Mouse (Mus musculus): Measurements from ENCODE around the gene Tbx2.
A peak's percentile ranks its signal among the peaks of the same experiment; 100 is the strongest.

Tbx2 gene

DNA sequence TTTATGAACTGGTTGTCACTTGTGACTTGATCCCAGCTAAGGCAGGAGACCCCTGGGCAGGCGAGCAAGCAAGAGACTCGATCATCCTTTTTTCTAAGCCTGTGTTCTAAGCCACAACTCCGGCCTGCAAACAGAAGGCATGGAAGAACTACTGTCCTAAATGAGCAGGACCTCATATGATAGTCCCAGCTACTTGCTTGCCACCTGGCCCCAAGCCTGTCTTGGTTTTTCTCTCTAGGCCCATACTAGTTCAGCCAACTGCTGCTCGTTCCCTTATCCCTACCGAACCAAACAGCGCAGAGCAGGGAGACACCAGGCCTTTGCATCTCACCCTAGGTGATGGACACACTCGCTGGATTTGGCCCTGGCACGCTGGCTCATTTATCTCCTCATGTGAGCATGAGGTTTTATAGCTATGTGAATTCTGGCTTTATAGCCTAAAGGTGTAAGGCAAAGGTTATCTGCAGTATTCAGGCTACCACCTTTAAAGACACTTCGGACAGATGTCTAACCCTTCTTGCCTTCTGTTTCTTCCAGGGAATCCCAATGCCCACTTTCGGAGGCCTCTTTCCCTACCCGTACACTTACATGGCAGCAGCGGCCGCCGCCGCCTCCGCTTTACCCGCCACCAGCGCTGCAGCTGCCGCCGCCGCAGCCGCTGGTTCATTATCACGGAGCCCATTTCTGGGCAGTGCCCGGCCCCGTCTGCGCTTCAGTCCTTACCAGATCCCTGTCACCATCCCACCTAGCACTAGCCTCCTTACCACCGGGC is 7.9 kb downstream of the Tbx2 start:
- no peak for DNase-seq (ENCODE audit: low spot score in 2 of 2)

DNA sequence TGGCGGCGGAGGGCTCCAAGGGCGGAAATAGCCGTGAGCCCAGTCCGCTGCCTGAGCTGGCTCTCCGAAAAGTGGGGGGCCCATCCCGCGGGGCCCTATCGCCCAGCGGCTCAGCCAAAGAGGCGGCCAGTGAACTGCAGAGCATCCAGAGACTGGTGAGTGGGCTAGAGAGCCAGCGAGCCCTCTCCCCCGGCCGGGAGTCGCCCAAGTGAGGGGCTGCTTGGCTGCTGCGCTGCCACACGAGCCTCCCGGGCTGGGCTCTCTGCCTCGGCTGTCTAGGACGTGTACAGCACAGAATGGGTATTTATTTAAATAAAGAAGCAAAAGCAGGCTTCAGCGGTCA is 8.4 kb downstream of the Tbx2 start:
- DNase-seq (ENCODE audit: low spot score in 2 of 2), result no peak

- no peak for DNase-seq (ENCODE audit: low spot score in 2 of 2)
These were observed 8.9 kb downstream of the Tbx2 start for GRCm38 (mm10) chr11:85841211-85841681.

- peak in 1 of 2 experiments; percentile 65 for DNase-seq (ENCODE audit: low spot score in 2 of 2)
These were observed 9.6 kb downstream of the Tbx2 start for GRCm38 (mm10) chr11:85841980-85842379.

- DNase-seq (ENCODE audit: low spot score in 2 of 2), result no peak
These were observed 10.4 kb downstream of the Tbx2 start for GRCm38 (mm10) chr11:85842596-85843346.

DNA sequence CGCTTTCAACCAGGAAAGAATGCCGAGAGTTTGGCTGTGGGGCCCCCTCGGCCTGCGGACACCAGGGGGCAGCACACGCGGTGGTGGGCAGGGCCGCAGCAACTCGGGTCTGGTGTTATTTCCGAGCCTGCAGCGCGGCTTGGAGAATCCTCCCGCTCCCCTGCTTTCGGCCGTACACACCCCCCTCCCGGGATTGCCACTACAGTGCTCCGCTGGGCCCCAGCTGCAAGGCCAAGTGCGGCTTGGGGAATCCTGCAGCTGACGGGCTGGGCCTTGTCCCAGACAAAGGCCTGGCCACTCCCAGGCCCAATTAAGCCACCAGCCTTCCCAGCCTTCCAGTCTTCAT is 11.0 kb downstream of the Tbx2 start:
- peak; percentile 83 to 86 for DNase-seq (ENCODE audit: low spot score in 2 of 2)

DNA sequence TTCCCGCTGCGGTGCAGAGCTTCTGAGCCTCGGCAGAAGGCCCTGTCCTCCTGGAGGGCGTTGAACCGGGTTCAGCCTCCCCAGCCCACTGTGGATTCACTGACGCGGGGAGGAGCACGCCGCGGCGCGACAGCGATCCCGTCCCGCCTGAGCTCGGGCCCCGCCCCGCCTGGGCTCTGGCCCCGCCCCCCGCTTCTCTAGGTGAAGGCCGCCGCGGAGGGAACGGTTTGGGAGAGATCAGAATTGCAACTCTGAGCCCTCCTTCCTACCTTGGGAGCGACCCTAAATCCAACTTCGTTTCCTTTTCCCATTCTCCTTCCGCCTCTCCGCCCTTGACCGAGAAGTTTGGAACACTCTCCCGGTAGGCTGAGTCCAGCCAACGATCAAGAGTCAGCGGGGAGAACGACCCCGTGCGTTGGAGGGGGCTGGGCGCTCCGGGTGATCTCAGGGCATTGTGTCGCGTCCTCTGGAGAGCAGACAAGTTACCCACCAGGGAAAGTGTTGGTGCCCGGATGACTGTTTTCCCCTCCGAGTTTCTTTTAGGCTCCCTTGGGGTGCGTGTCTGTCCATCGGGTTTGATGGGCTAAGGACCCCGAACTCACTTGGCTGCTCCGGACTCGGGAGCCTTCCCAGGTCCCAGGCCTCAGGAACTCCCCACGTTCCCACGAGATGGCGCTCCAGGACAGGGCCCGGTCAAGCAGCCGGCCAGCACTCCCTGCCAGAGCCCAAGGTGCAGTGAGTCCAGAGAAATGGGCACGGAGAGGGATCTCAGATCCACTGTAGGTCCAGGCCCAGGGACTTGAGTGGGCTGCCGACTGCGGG is 12.0 kb downstream of the Tbx2 start:
- peak; percentile 84 to 88 for DNase-seq (ENCODE audit: low spot score in 2 of 2)

- DNase-seq (ENCODE audit: low spot score in 2 of 2), result no peak
These were observed 12.6 kb downstream of the Tbx2 start for GRCm38 (mm10) chr11:85844971-85845370.

DNA sequence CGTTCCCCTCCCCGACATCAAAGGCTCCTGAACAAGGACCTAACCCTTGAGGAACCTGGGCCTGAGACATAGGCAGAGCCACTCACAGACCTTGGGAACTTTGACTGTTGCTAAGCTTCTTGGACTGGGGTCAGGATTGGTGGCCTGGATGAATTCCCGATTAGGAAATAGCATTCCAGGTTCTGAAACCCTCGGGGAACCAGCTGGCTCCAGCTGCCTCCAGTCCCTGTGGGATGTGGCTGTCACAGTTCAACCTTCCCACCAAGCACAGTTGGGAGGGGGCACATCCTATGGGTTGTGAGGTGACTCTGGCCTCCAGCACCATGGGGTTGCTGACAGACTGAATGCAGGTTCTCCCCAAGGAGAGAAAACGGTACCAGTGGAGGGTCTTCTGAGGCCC is 13.6 kb downstream of the Tbx2 start:
- peak; percentile 65 to 75 for DNase-seq (ENCODE audit: low spot score in 2 of 2)

GRCm38 (mm10) chr11:85846509-85846908 is 14.2 kb downstream of the Tbx2 start:
- DNase-seq (ENCODE audit: low spot score in 2 of 2), result peak; percentile 77 to 88

DNA sequence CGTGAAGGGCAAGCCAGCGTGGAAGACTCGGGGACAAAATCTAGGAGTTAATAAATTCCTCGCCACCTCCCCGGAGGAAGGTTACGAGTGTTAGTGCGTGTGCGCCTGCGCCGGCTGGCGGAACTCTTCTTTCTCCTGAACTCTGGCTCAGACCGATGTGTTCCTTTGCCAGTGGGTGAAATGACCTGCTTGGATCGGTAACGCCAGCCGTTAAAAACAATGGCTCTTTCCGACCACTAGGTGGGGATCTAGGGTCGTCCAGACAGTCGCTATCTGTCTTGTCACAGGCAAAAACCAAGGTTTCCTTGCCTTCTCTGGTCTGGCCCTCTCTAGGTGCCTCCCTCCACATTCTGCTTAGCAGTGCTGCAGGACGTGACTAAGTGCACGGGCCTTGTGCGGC is 16.7 kb downstream of the Tbx2 start:
- DNase-seq (ENCODE audit: low spot score in 2 of 2), result peak; percentile 70 to 75

DNA sequence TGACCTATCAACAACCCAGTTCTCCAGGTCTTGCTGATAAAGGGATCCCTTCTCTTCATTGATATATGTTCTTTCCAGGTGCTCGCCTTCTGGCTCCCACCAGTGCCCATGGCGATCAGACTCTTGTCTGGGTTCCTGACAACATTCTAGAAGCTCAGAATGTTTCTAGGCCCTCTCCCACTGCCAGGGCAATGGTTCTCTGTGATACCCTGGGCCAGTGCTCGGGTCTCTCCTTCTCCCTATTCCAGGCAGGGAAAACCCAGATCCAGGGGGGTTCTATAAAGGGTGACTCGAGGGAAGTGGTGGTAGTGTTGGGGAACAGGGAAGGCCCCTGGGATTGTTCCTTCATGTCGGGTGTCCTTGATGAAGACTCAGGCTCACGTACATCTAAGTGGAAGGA is 17.9 kb downstream of the Tbx2 start, which contains the start of gene Gm11444:
Gm11444 (minus strand) TSS at position 101 of the 400 bp plus-strand sequence.
- no peak for DNase-seq (ENCODE audit: low spot score in 2 of 2)

DNA sequence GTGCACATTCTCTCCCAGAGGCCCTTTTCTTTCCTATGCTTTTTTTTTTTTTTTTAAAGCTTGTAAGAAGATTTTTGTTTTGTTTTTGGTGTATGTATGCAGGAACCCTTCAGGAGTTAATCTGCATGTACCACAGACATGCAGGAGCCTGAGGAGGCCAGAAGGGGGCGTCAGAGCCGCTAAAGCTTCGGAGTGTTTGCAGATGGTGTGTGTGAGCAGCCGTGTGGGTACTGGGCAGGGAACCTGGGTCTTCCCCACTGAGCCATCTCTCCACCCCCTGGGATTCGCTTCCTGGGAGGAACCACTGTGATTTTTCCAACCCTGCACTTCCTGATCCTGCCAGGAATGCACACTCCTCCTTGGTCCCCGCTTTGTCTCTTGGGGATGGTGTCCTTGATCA is 18.4 kb downstream of the Tbx2 start:
- no peak for DNase-seq (ENCODE audit: low spot score in 2 of 2)

DNA sequence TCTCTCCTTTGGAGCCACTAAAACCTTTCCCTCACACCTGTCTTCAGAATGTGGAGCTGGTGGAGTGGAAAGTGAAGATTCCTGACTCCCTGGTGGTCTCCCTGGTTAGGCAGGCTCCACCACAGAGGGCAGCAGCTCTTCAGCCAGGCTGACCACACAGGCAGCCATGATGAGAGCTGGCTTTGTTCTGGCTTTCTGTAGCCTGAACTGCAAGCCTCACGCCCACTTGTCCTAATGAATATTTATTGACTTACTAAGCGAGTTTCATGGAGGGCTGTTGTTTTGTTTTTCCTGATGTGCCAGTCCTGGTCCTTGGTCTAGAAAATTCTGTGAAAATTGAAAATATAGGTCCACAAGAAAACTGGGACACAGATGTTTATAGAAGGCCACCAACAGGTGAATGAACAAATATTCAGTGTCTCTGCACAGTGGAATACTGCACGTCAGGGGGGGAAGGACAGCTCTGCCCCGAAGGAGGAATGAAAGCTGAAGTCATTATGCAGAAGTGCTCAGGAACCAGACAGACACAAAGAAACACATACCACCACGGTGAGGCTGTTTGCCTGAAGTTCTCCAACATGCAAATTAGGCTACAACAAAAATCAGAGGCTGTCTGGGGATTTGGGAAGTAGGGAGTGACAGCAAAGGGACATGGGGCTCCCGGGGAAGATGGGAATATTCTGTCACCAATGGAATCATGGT is 25.8 kb downstream of the Tbx2 start:
- no peak for DNase-seq (ENCODE audit: low spot score in 2 of 2)

DNA sequence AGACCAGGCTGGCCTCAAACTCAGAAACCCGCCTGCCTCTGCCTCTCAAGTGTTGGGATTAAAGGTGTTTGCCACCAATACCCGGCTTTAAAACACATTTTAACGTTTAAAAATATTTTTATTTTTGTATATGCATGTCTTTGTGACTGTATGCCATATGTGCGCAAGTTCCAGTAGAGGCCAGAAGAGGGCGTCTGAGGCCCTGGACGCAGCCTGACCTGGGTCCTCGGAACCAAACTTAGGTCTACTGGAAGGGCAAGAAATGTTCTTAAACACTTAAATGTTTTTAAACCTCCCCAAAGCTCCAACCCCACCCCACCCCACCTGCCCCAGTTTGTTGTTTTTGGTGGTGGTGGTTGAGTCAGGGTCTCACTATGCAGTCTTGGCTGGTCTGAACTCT is 32.0 kb downstream of the Tbx2 start:
- no peak for DNase-seq (ENCODE audit: low spot score in 2 of 2)

DNA sequence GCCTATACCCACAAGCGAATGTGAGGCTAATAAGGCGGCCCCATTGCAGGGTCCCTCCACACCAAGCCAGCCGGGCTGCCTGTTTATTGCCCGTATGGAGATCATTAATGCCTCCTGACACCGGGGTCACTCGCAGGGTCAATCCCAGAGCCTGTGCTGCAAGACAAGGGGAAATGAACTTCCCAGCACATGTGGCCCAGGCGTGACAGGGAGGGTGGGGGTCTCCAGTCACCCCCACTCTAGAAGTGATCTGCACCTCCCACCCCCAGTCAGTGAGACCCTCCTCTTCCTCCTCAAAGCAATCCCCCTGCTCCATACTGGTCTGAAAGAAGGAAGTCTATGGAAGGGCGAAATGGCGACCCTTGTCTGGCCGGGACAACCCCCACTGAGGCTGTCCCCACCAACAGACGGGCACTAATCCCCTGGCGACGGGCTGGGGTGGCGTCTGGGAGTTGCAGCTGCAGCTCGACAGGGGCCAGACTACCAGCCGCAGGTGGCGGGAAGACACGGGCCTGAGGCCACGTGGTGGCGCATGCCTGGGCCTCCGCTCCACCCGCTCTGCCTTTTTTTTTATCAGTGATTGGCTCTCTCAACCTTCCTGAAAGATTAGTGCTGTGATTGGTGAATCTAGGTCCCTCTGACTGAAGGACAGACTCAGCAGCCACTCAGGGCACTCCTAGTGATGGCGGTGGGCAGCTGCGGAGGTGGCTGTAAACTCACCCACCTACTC is 43.9 kb downstream of the Tbx2 start:
- no peak for DNase-seq (ENCODE audit: low spot score in 2 of 2)

DNA sequence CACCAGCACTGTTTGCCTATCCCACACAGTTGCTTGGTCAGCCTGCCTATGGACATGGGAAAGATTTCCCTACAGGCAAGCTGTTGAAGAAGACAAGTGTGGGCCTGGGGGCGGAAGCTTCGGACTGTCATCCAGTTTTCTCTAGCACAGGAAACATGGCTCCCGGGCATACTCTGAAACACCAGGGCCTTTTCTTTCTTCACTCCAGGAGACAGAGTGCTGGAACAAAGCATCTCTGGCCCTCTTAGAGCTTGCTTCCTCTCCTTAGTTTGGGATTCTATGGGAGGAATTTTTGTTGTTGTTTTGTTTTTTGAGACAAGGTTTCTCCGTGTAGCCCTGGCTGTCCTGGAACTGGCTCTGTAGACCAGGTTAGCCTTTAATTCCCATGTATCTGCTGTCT is 52.1 kb downstream of the Tbx2 start:
- no peak for DNase-seq (ENCODE audit: low spot score in 2 of 2)

- DNase-seq (ENCODE audit: low spot score in 2 of 2), result no peak
These were observed 53.5 kb downstream of the Tbx2 start, which contains the start of gene Tbx4 for GRCm38 (mm10) chr11:85885665-85886428. Tbx4 (plus strand) TSS chr11:85886422.

- no peak for DNase-seq (ENCODE audit: low spot score in 2 of 2)
These were observed 54.1 kb downstream of the Tbx2 start for GRCm38 (mm10) chr11:85886429-85886785.

DNA sequence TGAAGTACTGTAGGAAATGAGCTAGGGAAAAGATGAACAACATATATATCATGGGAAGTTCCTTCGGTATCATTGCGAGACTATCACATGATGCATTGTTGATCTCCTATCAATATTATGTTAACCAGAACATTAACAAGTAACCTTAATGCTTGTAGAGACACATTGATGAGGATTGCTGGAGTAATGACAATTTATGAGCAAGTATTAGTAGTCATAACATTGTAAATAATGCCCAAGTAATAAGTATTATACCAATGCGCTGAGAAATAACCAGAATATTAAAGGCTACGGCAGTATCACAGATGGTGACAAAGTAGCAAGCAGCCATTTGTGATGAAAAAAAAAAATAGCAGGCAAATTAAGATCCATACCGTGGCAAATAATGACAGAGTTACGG is 54.9 kb downstream of the Tbx2 start:
- DNase-seq (ENCODE audit: low spot score in 2 of 2), result no peak

Measured in heart, adult 9 months (tissue).